Mouse (Mus musculus): Measurements from ENCODE around the gene Hmgb4. TPM values are rescaled to one million over a fixed set of nuclear protein-coding genes. Genes with fewer than 3 reads are reported as not detected.

The Hmgb4 gene
- polyA plus RNA-seq (2015; fragmentation: Nextera tagmentation; extraction: Ambion mirVana): not detected in 2 replicates

GRCm38 (mm10) chr4:128260907-128261560 is at the start of gene Hmgb4:
Hmgb4 (minus strand) TSS chr4:128260957.
- no peak within 1 kb of the TSS for H3K4me3 ChIP-seq (replicated peaks; ENCODE audit: low read length)
- ATAC-seq (ENCODE audit: insufficient read depth, low FRiP score): no peak
- no peak within 1 kb of the TSS for H3K9ac ChIP-seq (ENCODE audit: low read length)
- no peaks in the 10 kb centered on the region for H3K9me3 ChIP-seq (replicated peaks; ENCODE audit: control insufficient read depth, low read length)
- H3K4me1 ChIP-seq (ENCODE audit: control insufficient read depth, insufficient read depth, low read length): no peaks in the 10 kb centered on the region
- no peaks in the 10 kb centered on the region for H3K27me3 ChIP-seq (ENCODE audit: control insufficient read depth, insufficient read depth, low read length)
- no peak within 1 kb of the TSS for H3K27ac ChIP-seq (ENCODE audit: low read length)
- H3K4me2 ChIP-seq (ENCODE audit: low read depth, low read length): no peak within 1 kb of the TSS
- H3K36me3 ChIP-seq (ENCODE audit: control insufficient read depth, insufficient read depth, low read length): no peaks in the 10 kb centered on the region
- 58% methylated on average over 8 of the region's 8 CpGs for WGBS

- no peak overlapping the region for H3K27ac ChIP-seq (ENCODE audit: low read length)
- no peak overlapping the region for H3K9ac ChIP-seq (ENCODE audit: low read length)
- no peak overlapping the region for H3K4me3 ChIP-seq (replicated peaks; ENCODE audit: low read length)
- no peaks in the 10 kb centered on the region for H3K36me3 ChIP-seq (ENCODE audit: control insufficient read depth, insufficient read depth, low read length)
- 84% methylated on average over 8 of the region's 8 CpGs for WGBS
- H3K9me3 ChIP-seq (replicated peaks; ENCODE audit: control insufficient read depth, low read length): no peaks in the 10 kb centered on the region
- H3K27me3 ChIP-seq (ENCODE audit: control insufficient read depth, insufficient read depth, low read length): no peaks in the 10 kb centered on the region
- no peak overlapping the region for H3K4me2 ChIP-seq (ENCODE audit: low read depth, low read length)
- no peak for ATAC-seq (ENCODE audit: insufficient read depth, low FRiP score)
- no peaks in the 10 kb centered on the region for H3K4me1 ChIP-seq (ENCODE audit: control insufficient read depth, insufficient read depth, low read length)
Observed at GRCm38 (mm10) chr4:128306011-128306410, 45.3 kb upstream of the Hmgb4 start.

GRCm38 (mm10) chr4:128304049-128304448 is 43.3 kb upstream of the Hmgb4 start:
- Histone ChIP-seq H3K4me2 (ENCODE audit: low read depth, low read length) (no peak overlapping the region), H3K27ac (ENCODE audit: low read length) (no peak overlapping the region), H3K9ac (ENCODE audit: low read length) (no peak overlapping the region), H3K4me3 (replicated peaks; ENCODE audit: low read length) (no peak overlapping the region), H3K27me3 (ENCODE audit: control insufficient read depth, insufficient read depth, low read length) (no peaks in the 10 kb centered on the region), H3K36me3 (ENCODE audit: control insufficient read depth, insufficient read depth, low read length) (no peaks in the 10 kb centered on the region), H3K9me3 (replicated peaks; ENCODE audit: control insufficient read depth, low read length) (no peaks in the 10 kb centered on the region), H3K4me1 (ENCODE audit: control insufficient read depth, insufficient read depth, low read length) (no peaks in the 10 kb centered on the region)
- ATAC-seq (ENCODE audit: insufficient read depth, low FRiP score): no peak
- 69% methylated on average over 8 of the region's 8 CpGs for WGBS

- Histone ChIP-seq H3K27me3 (ENCODE audit: control insufficient read depth, insufficient read depth, low read length) (no peaks in the 10 kb centered on the region), H3K4me3 (replicated peaks; ENCODE audit: low read length) (no peak overlapping the region), H3K27ac (ENCODE audit: low read length) (no peak overlapping the region), H3K4me2 (ENCODE audit: low read depth, low read length) (no peak overlapping the region), H3K4me1 (ENCODE audit: control insufficient read depth, insufficient read depth, low read length) (no peaks in the 10 kb centered on the region), H3K36me3 (ENCODE audit: control insufficient read depth, insufficient read depth, low read length) (no peaks in the 10 kb centered on the region), H3K9me3 (replicated peaks; ENCODE audit: control insufficient read depth, low read length) (no peaks in the 10 kb centered on the region), H3K9ac (ENCODE audit: low read length) (no peak overlapping the region)
- no peak for ATAC-seq (ENCODE audit: insufficient read depth, low FRiP score)
- 77% methylated on average over 7 of the region's 7 CpGs for WGBS
Observed at GRCm38 (mm10) chr4:128288095-128288494, 27.3 kb upstream of the Hmgb4 start.

GRCm38 (mm10) chr4:128285009-128285408 is 24.3 kb upstream of the Hmgb4 start:
- H3K27ac ChIP-seq (ENCODE audit: low read length): no peak overlapping the region
- no peaks in the 10 kb centered on the region for H3K36me3 ChIP-seq (ENCODE audit: control insufficient read depth, insufficient read depth, low read length)
- H3K27me3 ChIP-seq (ENCODE audit: control insufficient read depth, insufficient read depth, low read length): no peaks in the 10 kb centered on the region
- whole genome bisulfite sequencing: 44% methylated on average over 1 of the region's 1 CpGs
- H3K4me3 ChIP-seq (replicated peaks; ENCODE audit: low read length): no peak overlapping the region
- H3K9ac ChIP-seq (ENCODE audit: low read length): no peak overlapping the region
- ATAC-seq (ENCODE audit: insufficient read depth, low FRiP score): no peak
- no peak overlapping the region for H3K4me2 ChIP-seq (ENCODE audit: low read depth, low read length)
- H3K4me1 ChIP-seq (ENCODE audit: control insufficient read depth, insufficient read depth, low read length): no peaks in the 10 kb centered on the region
- no peaks in the 10 kb centered on the region for H3K9me3 ChIP-seq (replicated peaks; ENCODE audit: control insufficient read depth, low read length)

- H3K4me1 ChIP-seq (ENCODE audit: control insufficient read depth, insufficient read depth, low read length): no peaks in the 10 kb centered on the region
- H3K9me3 ChIP-seq (replicated peaks; ENCODE audit: control insufficient read depth, low read length): no peaks in the 10 kb centered on the region
- no peak for ATAC-seq (ENCODE audit: insufficient read depth, low FRiP score)
- H3K27ac ChIP-seq (ENCODE audit: low read length): no peak overlapping the region
- H3K27me3 ChIP-seq (ENCODE audit: control insufficient read depth, insufficient read depth, low read length): no peaks in the 10 kb centered on the region; the same call in none of the 2 replicates
- no peak overlapping the region for H3K9ac ChIP-seq (ENCODE audit: low read length)
- no peaks in the 10 kb centered on the region for H3K36me3 ChIP-seq (ENCODE audit: control insufficient read depth, insufficient read depth, low read length)
- H3K4me3 ChIP-seq (replicated peaks; ENCODE audit: low read length): no peak overlapping the region
- WGBS: 71% methylated on average over 6 of the region's 6 CpGs
- H3K4me2 ChIP-seq (ENCODE audit: low read depth, low read length): no peak overlapping the region
Observed at GRCm38 (mm10) chr4:128275586-128275985, 14.8 kb upstream of the Hmgb4 start.

- WGBS: 75% methylated on average over 5 of the region's 5 CpGs
- peaks cover 2% of the 10 kb centered on the region; the same call in 1 of the 2 replicates for H3K4me1 ChIP-seq (ENCODE audit: control insufficient read depth, insufficient read depth, low read length)
- no peak overlapping the region for H3K9ac ChIP-seq (ENCODE audit: low read length)
- no peaks in the 10 kb centered on the region; the same call in none of the 2 replicates for H3K27me3 ChIP-seq (ENCODE audit: control insufficient read depth, insufficient read depth, low read length)
- H3K36me3 ChIP-seq (ENCODE audit: control insufficient read depth, insufficient read depth, low read length): no peaks in the 10 kb centered on the region
- no peaks in the 10 kb centered on the region for H3K9me3 ChIP-seq (replicated peaks; ENCODE audit: control insufficient read depth, low read length)
- no peak overlapping the region for H3K4me2 ChIP-seq (ENCODE audit: low read depth, low read length)
- no peak for ATAC-seq (ENCODE audit: insufficient read depth, low FRiP score)
- no peak overlapping the region for H3K4me3 ChIP-seq (replicated peaks; ENCODE audit: low read length)
- H3K27ac ChIP-seq (ENCODE audit: low read length): no peak overlapping the region
Observed at GRCm38 (mm10) chr4:128275116-128275515, 14.4 kb upstream of the Hmgb4 start.

GRCm38 (mm10) chr4:128273146-128273545 is 12.4 kb upstream of the Hmgb4 start:
- Histone ChIP-seq H3K4me3 (replicated peaks; ENCODE audit: low read length) (no peak overlapping the region), H3K36me3 (ENCODE audit: control insufficient read depth, insufficient read depth, low read length) (no peaks in the 10 kb centered on the region), H3K9me3 (replicated peaks; ENCODE audit: control insufficient read depth, low read length) (no peaks in the 10 kb centered on the region), H3K9ac (ENCODE audit: low read length) (no peak overlapping the region), H3K4me1 (ENCODE audit: control insufficient read depth, insufficient read depth, low read length) (peaks cover 9% of the 10 kb centered on the region), H3K27me3 (ENCODE audit: control insufficient read depth, insufficient read depth, low read length) (no peaks in the 10 kb centered on the region; the same call in none of the 2 replicates), H3K27ac (ENCODE audit: low read length) (no peak overlapping the region), H3K4me2 (ENCODE audit: low read depth, low read length) (no peak overlapping the region)
- WGBS: 63% methylated on average over 11 of the region's 11 CpGs
- ATAC-seq (ENCODE audit: insufficient read depth, low FRiP score): no peak

- Histone ChIP-seq H3K4me2 (ENCODE audit: low read depth, low read length) (no peak overlapping the region), H3K27me3 (ENCODE audit: control insufficient read depth, insufficient read depth, low read length) (no peaks in the 10 kb centered on the region; the same call in 1 of the 2 replicates), H3K9me3 (replicated peaks; ENCODE audit: control insufficient read depth, low read length) (no peaks in the 10 kb centered on the region), H3K27ac (ENCODE audit: low read length) (no peak overlapping the region), H3K4me1 (ENCODE audit: control insufficient read depth, insufficient read depth, low read length) (peaks cover 9% of the 10 kb centered on the region), H3K36me3 (ENCODE audit: control insufficient read depth, insufficient read depth, low read length) (no peaks in the 10 kb centered on the region), H3K4me3 (replicated peaks; ENCODE audit: low read length) (no peak overlapping the region), H3K9ac (ENCODE audit: low read length) (no peak overlapping the region)
- WGBS: 69% methylated on average over 6 of the region's 6 CpGs
- ATAC-seq (ENCODE audit: insufficient read depth, low FRiP score): no peak
Observed at GRCm38 (mm10) chr4:128272501-128272900, 11.7 kb upstream of the Hmgb4 start.
